26 mouse cellular contexts compared by ENCODE assay signal in the genomic region with DNA sequence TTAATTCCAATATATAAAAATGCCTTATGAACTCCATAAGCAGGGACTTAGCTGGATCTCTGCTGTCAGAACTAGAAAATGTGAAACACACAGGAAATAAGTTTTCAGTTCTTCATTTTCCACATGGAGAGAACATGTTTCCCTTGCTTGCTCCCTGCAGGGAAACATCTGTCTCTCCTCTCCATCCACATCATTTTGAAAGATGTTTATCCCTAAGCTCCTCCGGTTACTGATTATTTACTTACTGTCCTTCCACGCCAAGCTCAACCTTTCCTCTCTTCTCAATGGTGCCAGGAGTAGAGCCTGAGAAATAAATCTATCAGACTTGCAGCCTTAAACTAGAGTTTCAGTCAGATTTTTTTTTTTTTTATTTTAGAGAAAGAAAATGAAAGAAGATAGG.
A peak's percentile ranks its signal among the peaks of the same experiment; 100 is the strongest.
DNase-seq lines count a peak whose midpoint lies in the region; ATAC-seq and TF ChIP-seq lines count a peak whose summit lies in the region.
"Had no signal": no experiment of that assay in that cellular context is flagged by ENCODE, and none has a peak within 500 bp of the region (broad histone marks: within the 10 kb centered on the region; RNA-seq: fewer than 3 reads in every experiment).

No protein-coding gene starts in this region.

- no peaks in the 10 kb centered on the region for H3K4me1 ChIP-seq in lung, embryonic 15.5 days
- no peaks in the 10 kb centered on the region for H3K4me1 ChIP-seq in stomach, embryonic 14.5 days (ENCODE audit: control insufficient read depth, insufficient read depth, low read length)
- no peaks in the 10 kb centered on the region for H3K4me1 ChIP-seq in stomach, postnatal 0 days (replicated peaks; ENCODE audit: control insufficient read depth, insufficient read depth)
- no peaks in the 10 kb centered on the region for H3K4me1 ChIP-seq in stomach, embryonic 16.5 days (ENCODE audit: control insufficient read depth, insufficient read depth, low read length)
- no peaks in the 10 kb centered on the region for H3K4me1 ChIP-seq in liver, embryonic 12.5 days
- H3K4me1 ChIP-seq in midbrain, embryonic 11.5 days (ENCODE audit: control insufficient read depth, insufficient read depth, low read length), result no peaks in the 10 kb centered on the region
- H3K4me1 ChIP-seq: embryonic facial prominence, embryonic 15.5 days; hindbrain, embryonic 10.5 days; hindbrain, embryonic 13.5 days had no signal

- 26% methylated on average over 2 of the region's 2 CpGs for WGBS in lung, embryonic 15.5 days
- WGBS in stomach, embryonic 14.5 days, result 36% methylated on average over 2 of the region's 2 CpGs
- WGBS in stomach, postnatal 0 days, result 38% methylated on average over 2 of the region's 2 CpGs
- WGBS in stomach, embryonic 16.5 days, result 34% methylated on average over 2 of the region's 2 CpGs
- 68% methylated on average over 2 of the region's 2 CpGs for WGBS in liver, embryonic 12.5 days (ENCODE audit: insufficient replicate concordance)
- WGBS in midbrain, embryonic 11.5 days, result 72% methylated on average over 2 of the region's 2 CpGs

- TF ChIP-seq CTCF in stomach, postnatal 0 days (IDR thresholded peaks at IDR 0.05; ENCODE audit: low read depth), result no peak

- no peak overlapping the region for H3K27ac ChIP-seq in lung, embryonic 15.5 days
- no peak overlapping the region for H3K27ac ChIP-seq in stomach, embryonic 14.5 days (ENCODE audit: low read length)
- no peak overlapping the region for H3K27ac ChIP-seq in stomach, postnatal 0 days (replicated peaks)
- H3K27ac ChIP-seq in stomach, embryonic 16.5 days (ENCODE audit: low read length), result no peak overlapping the region
- H3K27ac ChIP-seq in liver, embryonic 12.5 days, result no peak overlapping the region
- H3K27ac ChIP-seq in midbrain, embryonic 11.5 days (ENCODE audit: low read depth, low read length), result no peak overlapping the region
- H3K27ac ChIP-seq: embryonic facial prominence, embryonic 15.5 days; gastrocnemius, adult 2 months; hindbrain, embryonic 10.5 days; hindbrain, embryonic 13.5 days had no signal

- H3K4me2 ChIP-seq in lung, embryonic 15.5 days, result no peak overlapping the region
- H3K4me2 ChIP-seq in stomach, embryonic 14.5 days (replicated peaks; ENCODE audit: low read depth, low read length), result no peak overlapping the region
- no peak overlapping the region for H3K4me2 ChIP-seq in stomach, postnatal 0 days (replicated peaks; ENCODE audit: low read depth)
- no peak overlapping the region for H3K4me2 ChIP-seq in stomach, embryonic 16.5 days (ENCODE audit: low read depth, low read length)
- no peak overlapping the region for H3K4me2 ChIP-seq in liver, embryonic 12.5 days
- no peak overlapping the region for H3K4me2 ChIP-seq in midbrain, embryonic 11.5 days
- H3K4me2 ChIP-seq: embryonic facial prominence, embryonic 15.5 days; heart, embryonic 11.5 days; hindbrain, embryonic 13.5 days had no signal

- no peaks in the 10 kb centered on the region for H3K9me3 ChIP-seq in lung, embryonic 15.5 days
- H3K9me3 ChIP-seq in stomach, embryonic 14.5 days (ENCODE audit: control insufficient read depth, low read depth, low read length), result no peaks in the 10 kb centered on the region
- H3K9me3 ChIP-seq in stomach, postnatal 0 days (ENCODE audit: control insufficient read depth, low read length), result no peaks in the 10 kb centered on the region
- no peaks in the 10 kb centered on the region for H3K9me3 ChIP-seq in stomach, embryonic 16.5 days (replicated peaks; ENCODE audit: control insufficient read depth, low read length)
- H3K9me3 ChIP-seq in liver, embryonic 12.5 days (replicated peaks), result 0 out of 2 replicates have a peak, but pooled peaks cover 3% of the 10 kb centered on the region
- H3K9me3 ChIP-seq in midbrain, embryonic 11.5 days (ENCODE audit: control insufficient read depth, low read length), result no peaks in the 10 kb centered on the region
- H3K9me3 ChIP-seq: embryonic facial prominence, embryonic 15.5 days; hindbrain, embryonic 10.5 days; hindbrain, embryonic 13.5 days had no signal

- no peak overlapping the region for H3K4me3 ChIP-seq in lung, embryonic 15.5 days
- H3K4me3 ChIP-seq in stomach, embryonic 14.5 days (ENCODE audit: low read depth, low read length), result no peak overlapping the region
- no peak overlapping the region for H3K4me3 ChIP-seq in stomach, postnatal 0 days (ENCODE audit: low read depth, low read length)
- H3K4me3 ChIP-seq in stomach, embryonic 16.5 days (replicated peaks; ENCODE audit: low read length), result no peak overlapping the region
- no peak overlapping the region for H3K4me3 ChIP-seq in liver, embryonic 12.5 days
- H3K4me3 ChIP-seq in midbrain, embryonic 11.5 days (ENCODE audit: low read depth, low read length), result no peak overlapping the region
- H3K4me3 ChIP-seq: embryonic facial prominence, embryonic 15.5 days; gastrocnemius, adult 2 months; hindbrain, embryonic 10.5 days; hindbrain, embryonic 13.5 days had no signal

- no peaks in the 10 kb centered on the region for H3K36me3 ChIP-seq in lung, embryonic 15.5 days
- H3K36me3 ChIP-seq in stomach, embryonic 14.5 days (ENCODE audit: control insufficient read depth, insufficient read depth, low read length), result no peaks in the 10 kb centered on the region
- no peaks in the 10 kb centered on the region for H3K36me3 ChIP-seq in stomach, postnatal 0 days (ENCODE audit: control insufficient read depth, insufficient read depth, low read length)
- H3K36me3 ChIP-seq in stomach, embryonic 16.5 days (ENCODE audit: control insufficient read depth, insufficient read depth, low read length), result no peaks in the 10 kb centered on the region
- H3K36me3 ChIP-seq in liver, embryonic 12.5 days, result no peaks in the 10 kb centered on the region
- H3K36me3 ChIP-seq in midbrain, embryonic 11.5 days (ENCODE audit: control insufficient read depth, insufficient read depth, low read length), result no peaks in the 10 kb centered on the region
- H3K36me3 ChIP-seq: embryonic facial prominence, embryonic 15.5 days; hindbrain, embryonic 10.5 days; hindbrain, embryonic 13.5 days had no signal

- no peaks in the 10 kb centered on the region for H3K27me3 ChIP-seq in lung, embryonic 15.5 days
- no peaks in the 10 kb centered on the region for H3K27me3 ChIP-seq in stomach, embryonic 14.5 days (ENCODE audit: control insufficient read depth, insufficient read depth, low read length)
- no peaks in the 10 kb centered on the region for H3K27me3 ChIP-seq in stomach, postnatal 0 days (ENCODE audit: control insufficient read depth, insufficient read depth, low read length)
- H3K27me3 ChIP-seq in stomach, embryonic 16.5 days (ENCODE audit: control insufficient read depth, insufficient read depth, low read length), result no peaks in the 10 kb centered on the region
- H3K27me3 ChIP-seq in liver, embryonic 12.5 days (replicated peaks), result no peaks in the 10 kb centered on the region
- H3K27me3 ChIP-seq in midbrain, embryonic 11.5 days (ENCODE audit: control insufficient read depth, insufficient read depth, low read length), result no peaks in the 10 kb centered on the region
- H3K27me3 ChIP-seq: embryonic facial prominence, embryonic 15.5 days; hindbrain, embryonic 13.5 days had no signal

- peak; percentile 73; the same call in 1 of the 2 replicates for ATAC-seq in lung, embryonic 15.5 days (ENCODE audit: borderline replicate concordance, extremely low read depth, low FRiP score, low TSS enrichment)
- peak; percentile 58; the same call in 1 of the 2 replicates for ATAC-seq in stomach, embryonic 14.5 days (ENCODE audit: insufficient number of reproducible peaks, insufficient read depth, low FRiP score, low read depth)
- ATAC-seq in stomach, postnatal 0 days (ENCODE audit: low FRiP score, low TSS enrichment), result no peak
- ATAC-seq in stomach, embryonic 16.5 days (ENCODE audit: insufficient read depth, low FRiP score), result peak; percentile 62; the same call in 1 of the 2 replicates
- no peak for ATAC-seq in liver, embryonic 12.5 days
- no peak for ATAC-seq in midbrain, embryonic 11.5 days (ENCODE audit: low FRiP score)
- ATAC-seq: CD4-positive, CD25-positive, alpha-beta regulatory T cell, adult 4 months; forebrain, embryonic 14.5 days; forebrain, postnatal 0 days had no signal

- H3K9ac ChIP-seq in lung, embryonic 15.5 days, result no peak overlapping the region
- H3K9ac ChIP-seq in stomach, embryonic 14.5 days (replicated peaks; ENCODE audit: low read depth, low read length), result no peak overlapping the region
- no peak overlapping the region for H3K9ac ChIP-seq in stomach, postnatal 0 days (ENCODE audit: low read length)
- H3K9ac ChIP-seq in stomach, embryonic 16.5 days (ENCODE audit: low read length), result no peak overlapping the region
- H3K9ac ChIP-seq in liver, embryonic 12.5 days, result no peak overlapping the region
- H3K9ac ChIP-seq in midbrain, embryonic 11.5 days (ENCODE audit: low read length), result no peak overlapping the region
- H3K9ac ChIP-seq: embryonic facial prominence, embryonic 15.5 days; forebrain, postnatal 0 days; hindbrain, embryonic 13.5 days had no signal

- TF ChIP-seq EP300 in stomach, postnatal 0 days (optimal IDR thresholded peaks at IDR 0.05), result no peak

- DNase-seq in lung, adult 18-20 months, result no peak
- no peak for DNase-seq in stomach, postnatal 0 days (ENCODE audit: low spot score)
- DNase-seq in lung, postnatal 25 days (ENCODE audit: low spot score), result peak; percentile 10
- DNase-seq in midbrain, embryonic 11.5 days (ENCODE audit: low spot score, missing footprints), result no peak
- DNase-seq: adrenal gland, adult 2 months; adrenal gland, postnatal 14 days; cerebellum, adult 11-12 months; cerebellum, adult 8-10 months; cerebellum, postnatal 10 days; cerebellum, postnatal 36 days; embryo, embryonic 11 days; forebrain, postnatal 0 days; gastrocnemius, adult 2 months; gastrocnemius, postnatal 14 days; heart, adult 11 months; heart, postnatal 36 days had no signal

Comparison
In these comparisons a context has a peak if more than half of its experiments do, and no peak if none do; other contexts are left out.
1. ATAC-seq: peak in lung, embryonic 15.5 days (single experiment), stomach, embryonic 14.5 days (single experiment) and stomach, embryonic 16.5 days (single experiment); none in stomach, postnatal 0 days (single experiment), liver, embryonic 12.5 days (single experiment) and midbrain, embryonic 11.5 days (single experiment).